Mouse (Mus musculus) layer of hippocampus, postnatal 25 days (tissue): ENCODE measurements around the gene Lin28a. TPM values are rescaled to one million over a fixed set of nuclear protein-coding genes. Genes with fewer than 3 reads are reported as not detected.

ENCODE experiments used
- total RNA-seq, 2 experiments: library from RNA; stranded (reverse); gene quantifications; 2 replicates each; pipeline ENCODE4 v1.2.3; 2021

Gene Lin28a
- total RNA-seq, 2 experiments from 2014 or later, result not detected

Other genes starting within 250 kb of the Lin28a start
- 10 to 100 TPM; 11.4 to 12.7 TPM for gene Rps6ka1, start 131.0 kb downstream of the Lin28a start, total RNA-seq
- gene Hmgn2, start 50.2 kb downstream of the Lin28a start, total RNA-seq, result 100 to 1,000 TPM; 133 to 138 TPM
- gene Dhdds, start 17.9 kb downstream of the Lin28a start, total RNA-seq, result 10 to 100 TPM; 62.2 to 62.6 TPM
- gene Zfp683, start 35.0 kb upstream of the Lin28a start, total RNA-seq, result not detected
- gene Crybg2, start 42.0 kb upstream of the Lin28a start, total RNA-seq, result 1 to 10 TPM; 1.2 to 1.6 TPM
- 1 to 10 TPM; 1.6 TPM for gene Cd52, start 76.2 kb upstream of the Lin28a start, total RNA-seq
- 10 to 100 TPM; 24.0 to 32.1 TPM for gene Ubxn11, start 83.7 kb upstream of the Lin28a start, total RNA-seq
- gene Sh3bgrl3, start 109.9 kb upstream of the Lin28a start, total RNA-seq, result 100 to 1,000 TPM; 281 to 297 TPM
- 10 to 100 TPM; 11.9 to 13.9 TPM for gene Cep85, start 168.3 kb upstream of the Lin28a start, total RNA-seq
- gene Gm7534, start 184.2 kb upstream of the Lin28a start, total RNA-seq, result not detected
- gene Catsper4, start 208.5 kb upstream of the Lin28a start, total RNA-seq, result not detected
- gene Cnksr1, start 219.6 kb upstream of the Lin28a start, total RNA-seq, result under 1 TPM; 0.57 to 0.70 TPM
- not detected for gene E130218I03Rik, start 224.8 kb upstream of the Lin28a start, total RNA-seq
- gene Zfp593, start 226.8 kb upstream of the Lin28a start, total RNA-seq, result 10 to 100 TPM in 1 of 2 experiments, 1 to 10 TPM in 1; 9.9 to 10.3 TPM
- not detected for gene Gm30191, start 228.1 kb upstream of the Lin28a start, total RNA-seq
- 1 to 10 TPM; 3.0 to 3.9 TPM for gene Grrp1, start 235.3 kb upstream of the Lin28a start, total RNA-seq